Mouse (Mus musculus) B cell, adult 2 months (primary cell): ENCODE measurements at regions not wholly inside any gene's neighbourhood (a gene's known extent, or its start where the extent isn't known, plus 50 kb on each side); places are given as distances from the start of the nearest gene placed in this dataset.

Source experiments
- DNase-seq, 2 experiments: peaks; one replicate each; pipeline ENCODE4 v3.0.0; 2022

DNA sequence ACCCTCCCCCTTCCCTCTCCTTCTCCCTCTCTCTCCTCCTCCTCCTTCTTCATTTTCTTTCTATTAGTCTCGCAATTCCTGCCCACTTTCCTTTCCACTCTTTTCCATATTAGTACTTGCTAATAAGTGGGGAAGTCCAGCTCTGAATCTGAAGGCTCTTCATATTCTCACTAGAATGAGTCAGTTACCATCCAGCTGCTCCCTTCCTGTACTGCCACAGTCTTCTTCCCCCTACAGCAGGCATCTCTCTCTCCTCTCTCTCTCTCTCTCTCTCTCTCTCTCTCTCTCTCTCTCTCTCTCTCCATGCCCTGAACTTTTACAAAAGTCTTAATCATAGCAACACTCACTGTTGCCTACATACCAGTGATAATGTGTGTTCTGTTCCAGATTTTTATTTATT, 226.6 kb upstream of the Pter start:
- DNase-seq = no peak

- DNase-seq = no peak
Observed at GRCm38 (mm10) chr2:12699331-12699730, 224.5 kb upstream of the Pter start.

DNA sequence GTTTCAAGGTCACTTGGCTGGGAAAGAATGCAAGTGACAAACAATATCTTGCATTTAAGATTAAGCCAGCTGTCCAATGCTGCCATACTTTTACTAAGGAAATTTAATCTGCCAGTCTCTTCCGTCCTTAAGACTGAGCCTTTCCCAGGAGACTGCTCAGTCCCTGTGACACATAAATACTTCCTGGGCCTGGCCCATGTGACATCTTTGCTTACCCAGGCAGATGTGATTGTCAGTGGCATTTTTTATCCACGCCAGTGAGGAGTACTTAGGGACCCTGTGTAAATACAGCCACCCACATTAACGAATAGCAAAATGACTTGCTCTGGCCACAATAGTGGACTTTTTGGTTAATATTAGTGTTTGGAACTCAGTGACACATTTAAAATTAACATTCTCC, 216.3 kb upstream of the Pter start:
- DNase-seq = no peak

DNA sequence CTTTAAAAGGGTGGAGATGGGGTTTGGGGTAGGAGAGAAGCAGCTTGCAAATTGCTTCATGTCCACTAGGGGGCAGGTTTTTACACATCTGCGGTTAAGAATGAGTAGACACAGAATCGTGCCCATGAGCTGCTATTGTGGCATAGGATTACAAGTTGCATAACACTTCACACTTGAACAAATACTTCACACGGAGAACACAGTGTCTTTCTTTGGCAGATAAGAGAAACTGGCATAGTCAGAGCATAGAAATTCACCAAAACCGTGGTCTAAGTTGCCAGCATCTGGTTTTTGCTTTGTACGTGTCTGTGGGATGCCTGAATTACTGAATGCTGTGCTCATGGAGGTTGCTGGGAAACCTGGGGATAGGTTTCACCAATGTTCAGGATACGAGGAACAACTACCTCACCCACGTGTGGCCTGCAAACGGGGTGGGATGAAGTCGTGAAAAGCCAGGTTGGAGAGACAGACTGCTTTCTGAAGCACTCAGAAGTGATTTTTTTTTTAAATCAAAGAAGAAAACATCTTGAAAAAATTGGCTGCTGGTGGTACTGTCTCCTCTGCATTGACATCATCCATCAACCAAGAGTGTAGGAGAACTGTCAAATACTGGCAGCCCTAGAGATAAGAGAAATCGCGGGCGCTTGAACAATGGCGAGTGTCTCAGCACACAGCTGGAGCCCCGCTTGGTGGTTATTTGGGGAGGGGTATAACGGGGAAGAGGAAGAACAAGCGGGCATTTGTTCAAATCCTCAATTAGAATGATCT, 214.5 kb upstream of the Pter start:
- peak; percentile 34 to 45 for DNase-seq

- no peak for DNase-seq
Observed at GRCm38 (mm10) chr2:12709924-12710240, 214.0 kb upstream of the Pter start.

DNA sequence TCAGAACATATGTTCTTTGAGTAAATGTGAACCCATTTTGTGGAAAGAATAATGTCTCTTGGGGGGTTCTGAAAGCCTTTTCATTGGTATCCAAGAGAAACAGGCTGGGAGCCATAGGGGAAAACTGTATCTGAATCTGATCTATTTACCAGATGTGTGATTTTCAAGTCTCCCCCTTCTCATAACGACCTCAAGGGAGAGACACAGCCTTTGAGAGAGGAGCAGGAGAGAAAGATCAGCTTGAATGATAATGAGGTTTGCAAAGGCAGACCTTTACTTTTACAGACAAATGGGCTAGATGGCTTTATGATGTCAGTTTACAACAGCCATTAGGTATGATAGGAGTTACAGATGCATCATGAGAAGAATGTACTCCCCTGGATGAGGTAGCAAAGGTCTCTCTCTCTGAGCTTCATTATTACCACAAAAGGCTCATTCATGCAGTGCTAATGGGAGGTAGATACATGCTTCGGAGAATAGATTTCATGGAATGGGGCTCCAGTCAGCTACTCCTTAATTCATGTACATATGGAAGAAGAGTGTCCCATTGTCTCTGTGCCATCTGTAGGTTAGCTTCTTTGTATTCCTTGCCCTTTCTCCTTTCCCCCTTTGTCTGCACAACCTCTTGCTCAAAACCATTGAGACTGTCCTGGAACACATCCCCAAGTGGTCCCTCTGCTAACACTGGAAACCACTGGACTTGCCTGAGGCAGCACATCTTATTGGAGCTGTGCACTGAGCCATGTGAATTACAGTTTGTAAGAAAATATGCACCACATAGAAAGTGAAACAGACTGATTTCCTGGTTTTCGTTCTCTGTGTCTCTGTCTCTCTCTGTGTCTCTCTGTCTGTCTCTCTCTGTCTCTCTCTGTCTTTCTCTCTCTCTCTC, 207.5 kb upstream of the Pter start:
- DNase-seq = no peak

GRCm38 (mm10) chr2:12729251-12729650, 194.6 kb upstream of the Pter start:
- no peak for DNase-seq

GRCm38 (mm10) chr2:12737140-12737539, 186.7 kb upstream of the Pter start:
- DNase-seq = no peak

GRCm38 (mm10) chr2:12746856-12747255, 177.0 kb upstream of the Pter start:
- DNase-seq = no peak

DNA sequence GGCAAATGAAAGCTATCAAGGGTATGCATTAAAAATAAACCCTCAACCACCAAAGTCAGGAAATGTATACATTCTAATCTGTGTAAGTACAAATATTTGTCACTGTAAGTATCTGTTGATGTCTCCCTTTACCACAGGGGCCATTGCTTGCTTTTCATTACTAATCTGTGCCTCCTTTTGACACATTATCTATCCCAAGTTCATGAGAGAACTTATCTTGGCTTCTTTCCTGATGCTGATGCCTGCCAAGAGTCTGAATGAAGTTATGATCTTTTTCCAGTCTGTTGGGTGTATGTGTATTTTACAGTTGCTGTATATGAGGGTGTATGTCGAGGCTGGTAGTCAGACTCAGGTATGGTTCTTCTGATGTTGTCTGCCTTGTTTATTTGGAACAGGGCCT, 165.0 kb upstream of the Pter start:
- DNase-seq = no peak

DNA sequence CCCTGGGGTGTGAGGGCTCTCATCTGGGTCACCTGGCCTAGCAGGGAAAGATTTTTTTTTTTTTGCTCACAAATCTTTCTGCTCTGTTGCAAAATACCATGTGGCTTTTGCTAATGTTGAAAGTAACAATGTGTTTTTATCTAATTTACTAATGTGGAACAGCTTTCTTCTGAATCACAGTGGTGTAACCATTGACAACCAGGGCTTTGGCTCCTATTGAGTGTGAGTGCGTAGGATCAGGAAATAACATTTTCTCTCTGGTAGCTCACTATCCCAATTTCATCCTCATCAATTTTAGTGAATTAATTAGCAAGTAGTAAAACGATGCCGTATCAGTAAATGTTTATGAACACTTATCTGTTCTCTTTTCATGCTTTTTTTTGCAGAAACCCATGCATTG, 163.9 kb upstream of the Pter start:
- no peak for DNase-seq

DNA sequence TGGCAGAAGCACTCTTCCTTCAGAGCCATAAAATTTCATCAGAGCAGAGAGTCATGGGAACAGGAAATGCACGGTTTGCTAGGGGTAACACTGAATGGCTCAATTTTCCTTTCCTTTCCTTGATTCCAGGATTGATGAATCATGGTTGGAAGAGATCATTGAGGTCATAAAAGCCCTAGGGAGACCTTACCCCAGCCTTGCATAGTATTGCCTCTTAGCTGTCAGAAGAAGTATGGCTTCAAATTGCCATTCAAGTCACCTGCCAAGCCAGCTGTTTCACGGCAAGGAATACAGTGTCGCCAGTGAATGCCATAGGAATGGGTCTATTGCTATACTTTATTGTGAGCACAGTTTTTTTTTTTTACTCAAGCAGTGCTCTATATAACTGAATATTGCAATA, 162.4 kb upstream of the Pter start:
- no peak for DNase-seq

DNA sequence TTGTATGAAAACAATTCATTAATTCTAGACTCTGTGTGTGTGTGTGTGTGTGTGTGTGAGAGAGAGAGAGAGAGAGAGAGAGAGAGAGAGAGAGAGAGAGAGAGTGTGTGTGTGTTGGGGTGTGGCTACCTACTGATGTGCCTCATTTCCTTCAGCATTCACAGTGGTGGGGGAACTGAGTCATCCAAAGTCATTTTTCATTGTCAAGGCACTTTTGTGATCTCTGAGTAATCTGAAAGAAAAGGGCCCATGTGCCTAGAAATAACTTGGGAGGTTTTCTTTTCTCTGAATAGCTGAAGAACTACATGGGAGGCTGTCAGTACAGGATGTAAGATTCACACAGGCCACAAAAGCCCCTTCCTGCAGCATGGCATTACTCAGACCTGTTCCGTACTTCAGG, 159.3 kb upstream of the Pter start:
- no peak for DNase-seq

DNA sequence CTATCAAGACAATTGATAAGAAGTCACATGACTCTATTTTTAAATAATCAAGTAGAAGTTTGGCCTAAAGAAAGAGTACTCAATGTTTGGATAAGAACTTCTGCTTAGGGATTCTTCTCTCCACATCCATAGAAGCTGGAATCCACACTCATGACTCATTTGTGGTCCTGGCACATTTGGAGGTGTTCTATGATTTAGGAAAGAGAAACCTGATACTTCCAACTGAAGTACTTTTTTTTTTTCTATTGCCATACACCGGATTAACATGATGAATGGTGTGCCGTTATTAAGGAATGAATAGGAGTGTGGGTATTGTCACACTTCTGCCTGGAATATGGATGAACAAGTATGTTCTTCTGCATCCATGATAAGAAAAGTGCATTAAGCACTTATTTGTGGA, 158.5 kb upstream of the Pter start:
- no peak for DNase-seq

GRCm38 (mm10) chr2:12776866-12777265, 147.0 kb upstream of the Pter start:
- no peak for DNase-seq

GRCm38 (mm10) chr2:12777696-12778095, 146.1 kb upstream of the Pter start:
- DNase-seq = no peak

DNA sequence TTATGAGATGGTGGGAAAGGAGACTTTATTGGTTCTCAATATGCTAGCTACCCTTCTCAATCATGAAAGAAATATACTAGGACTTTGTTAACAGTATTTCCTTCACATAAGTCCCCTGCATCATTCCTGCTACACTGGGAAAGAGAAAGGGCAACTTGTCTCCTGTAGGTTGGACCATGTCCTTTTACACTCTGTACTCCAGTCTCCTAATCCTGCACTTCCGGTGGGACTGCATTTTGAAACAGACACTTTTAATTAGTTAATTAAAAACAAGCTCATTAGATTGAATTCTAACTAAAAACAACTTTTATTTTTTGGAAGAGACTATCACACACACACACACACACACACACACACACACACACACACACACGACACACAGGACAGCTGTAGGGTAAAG, 131.2 kb upstream of the Pter start:
- DNase-seq = no peak

- no peak for DNase-seq
Observed at GRCm38 (mm10) chr2:12797615-12798169, 126.1 kb upstream of the Pter start.

GRCm38 (mm10) chr2:12799153-12799925, 124.5 kb upstream of the Pter start:
- DNase-seq = no peak

- no peak for DNase-seq
Observed at GRCm38 (mm10) chr2:12802667-12803066, 121.2 kb upstream of the Pter start.

DNA sequence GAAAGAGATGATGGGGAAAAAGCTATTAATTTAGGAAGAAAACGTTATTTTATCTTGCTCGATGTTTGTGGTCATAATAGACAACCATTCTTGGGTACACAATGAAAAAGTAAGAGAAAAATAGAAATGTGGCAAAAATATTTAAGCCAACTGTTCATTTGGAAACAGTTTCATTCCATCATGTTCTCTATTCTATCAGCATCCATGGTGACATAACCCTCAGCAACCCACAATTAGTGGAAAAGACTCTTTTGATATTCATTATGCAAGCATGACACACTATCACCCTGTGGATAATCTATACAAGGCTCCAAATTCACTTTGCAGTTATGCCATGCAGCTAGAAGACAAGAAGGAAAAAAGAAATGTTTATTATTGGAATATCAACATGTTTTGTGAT, 118.7 kb upstream of the Pter start:
- no peak for DNase-seq

DNA sequence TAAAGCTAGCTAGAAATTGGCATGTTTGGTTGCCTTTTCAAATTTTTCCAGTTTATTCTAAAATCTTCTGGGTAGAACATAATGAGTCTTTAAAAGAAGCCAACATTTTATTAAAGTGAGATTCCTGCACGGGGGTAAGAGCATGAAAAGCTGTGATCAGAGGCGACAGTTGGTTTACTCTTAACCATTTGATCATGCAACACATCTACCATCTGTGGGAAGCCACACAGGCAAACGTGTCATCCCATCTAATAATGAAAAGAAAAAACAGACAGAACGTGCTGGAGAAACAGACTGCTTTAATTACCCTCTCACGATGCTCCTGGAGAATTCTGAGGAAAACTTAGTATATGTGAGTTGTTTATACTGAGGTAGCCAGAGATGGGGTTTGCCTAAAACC, 115.4 kb upstream of the Pter start:
- DNase-seq = no peak

GRCm38 (mm10) chr2:12815339-12815738, 108.5 kb upstream of the Pter start:
- DNase-seq = no peak
